Mouse (Mus musculus) hindbrain, embryonic 14.5 days (tissue): Measurements from ENCODE around the gene AI987944. TPM values are rescaled to one million over a fixed set of nuclear protein-coding genes. Genes with fewer than 3 reads are reported as not detected.
A peak's percentile ranks its signal among the peaks of the same experiment; 100 is the strongest.

Experiments used
- ATAC-seq: fragments of 200-750 bp; cut with Nextera tagmentation; 2 replicates; pipeline ENCODE4 v1.8.0; 2017; ENCODE audit warnings: moderate number of reproducible peaks, mild to moderate bottlenecking, moderate TSS enrichment, moderate library complexity; ENCODE audit not compliant: low FRiP score
- DNase-seq: peaks from one replicate; pipeline ENCODE4 v3.0.0-alpha.2; 2015; ENCODE audit warnings: low spot score
- H3K27ac ChIP-seq: fragments of 300-500 bp; sonication (generic); 2 replicates; pipeline ENCODE4 v1.5.1; 2014; ENCODE audit warnings: mild to moderate bottlenecking, moderate library complexity
- H3K27me3 ChIP-seq: fragments of 300-500 bp; sonication (generic); 2 replicates; pipeline ENCODE4 v1.6.1; 2014; ENCODE audit warnings: mild to moderate bottlenecking, low read length, mixed read lengths; ENCODE audit not compliant: control insufficient read depth, insufficient read depth
- H3K36me3 ChIP-seq: fragments of 300-500 bp; sonication (generic); replicated peaks from 2 replicates; pipeline ENCODE4 v1.6.1; 2014; ENCODE audit not compliant: control insufficient read depth, insufficient read depth
- H3K4me1 ChIP-seq: fragments of 300-500 bp; sonication (generic); replicated peaks from 2 replicates; pipeline ENCODE4 v1.6.1; 2014; ENCODE audit warnings: antibody characterized with exemption, low read length, mixed read lengths; ENCODE audit not compliant: control insufficient read depth, insufficient read depth
- H3K4me2 ChIP-seq: fragments of 300-500 bp; sonication (generic); replicated peaks from 2 replicates; pipeline ENCODE4 v1.6.1; 2014; ENCODE audit warnings: mild to moderate bottlenecking, moderate library complexity
- H3K4me3 ChIP-seq: fragments of 300-500 bp; sonication (generic); replicated peaks from 2 replicates; pipeline ENCODE4 v1.5.1; 2014; ENCODE audit warnings: mild to moderate bottlenecking, low read length
- H3K9ac ChIP-seq: fragments of 300-500 bp; sonication (generic); 2 replicates; pipeline ENCODE4 v1.6.1; 2014
- H3K9me3 ChIP-seq: fragments of 300-500 bp; sonication (generic); 2 replicates; pipeline ENCODE4 v1.6.1; 2016; ENCODE audit warnings: low read length; ENCODE audit not compliant: control insufficient read depth
- WGBS: fragments of 180-500 bp; shearing (Covaris S2); extraction: QIAGEN DNeasy Blood & Tissue Kit; methylation state at CpG from one replicate; pipeline ENCODE4 v1.1.7; 2014; 5-methylcytosine and 5-hydroxymethylcytosine counted together
- polyA plus RNA-seq: library from polyadenylated mRNA; unstranded; fragments of >200 nt; fragmentation: Nextera tagmentation; extraction: Ambion mirVana; gene quantifications from 2 replicates; pipeline ENCODE4 v1.2.1, GENCODE M21; 2014

Gene AI987944
- polyA plus RNA-seq = 8.7 and 9.6 TPM in 2 replicates

DNA sequence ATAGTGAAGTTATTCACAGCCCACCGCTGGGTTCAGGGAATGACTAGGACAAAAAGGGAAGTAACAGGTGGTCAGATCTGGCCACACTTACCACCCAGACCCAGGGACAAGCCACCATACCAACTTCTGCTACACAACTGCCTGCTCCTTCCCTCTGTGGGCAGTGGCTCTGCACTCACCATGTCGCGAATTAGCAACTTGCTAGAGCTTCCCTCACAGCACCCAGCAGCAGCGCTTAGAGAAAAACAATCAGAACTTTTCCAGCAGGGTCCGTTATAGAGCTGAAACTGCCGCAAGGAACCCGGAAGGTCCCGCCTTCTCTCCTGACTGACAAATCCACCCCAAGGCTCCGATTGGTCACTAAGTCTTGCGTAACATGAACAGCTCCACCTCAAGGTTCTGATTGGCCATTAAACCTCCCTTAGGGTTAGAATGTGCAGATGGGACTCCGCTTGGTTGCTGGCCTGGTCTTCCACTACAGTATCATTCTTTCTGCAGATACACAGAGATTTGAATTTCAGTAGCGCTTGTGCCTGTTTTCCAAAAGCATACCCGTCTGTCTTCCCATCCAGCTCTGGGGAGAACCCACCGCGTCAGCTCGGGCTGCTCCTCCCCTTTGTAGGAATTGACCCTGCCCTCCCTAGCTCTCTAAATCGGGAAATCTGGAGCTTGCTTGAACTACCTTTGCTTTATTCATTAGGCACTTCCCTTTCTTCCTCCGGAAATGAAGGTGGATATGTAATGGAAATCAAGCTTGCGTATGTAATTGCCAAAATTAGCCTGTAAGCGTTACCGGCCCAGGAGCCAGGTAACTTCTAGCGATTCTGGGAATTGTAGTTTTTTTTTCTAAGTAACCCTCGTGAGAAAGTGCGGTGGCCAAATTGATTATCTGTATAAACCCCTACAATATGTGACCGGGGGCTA, at the start of gene AI987944:
Gene AI987944 (minus strand): TSS at position 332 of the 924 bp plus-strand sequence.
- DNase-seq = peak; percentile 91
- H3K27me3 ChIP-seq = no peaks in the 10 kb centered on the region
- ATAC-seq = peak; percentile 99
- peak within 1 kb of the TSS; percentile 56 for H3K4me2 ChIP-seq
- H3K4me3 ChIP-seq = peak within 1 kb of the TSS; percentile 66
- no peaks in the 10 kb centered on the region for H3K36me3 ChIP-seq
- H3K4me1 ChIP-seq = no peaks in the 10 kb centered on the region
- under 1% methylated on average over 25 of the region's 25 CpGs for WGBS
- no peaks in the 10 kb centered on the region for H3K9me3 ChIP-seq
- peak within 1 kb of the TSS; percentile 70 for H3K9ac ChIP-seq
- peak within 1 kb of the TSS; percentile 95 for H3K27ac ChIP-seq

GRCm38 (mm10) chr7:41394130-41394529, 951 bp upstream of the AI987944 start:
- WGBS = 72% methylated on average over 4 of the region's 4 CpGs
- no peak overlapping the region for H3K9ac ChIP-seq
- H3K9me3 ChIP-seq = no peaks in the 10 kb centered on the region
- no peaks in the 10 kb centered on the region for H3K4me1 ChIP-seq
- 0 out of 2 replicates have a peak overlapping the region, but pooled peaks have one; percentile 14 for H3K4me3 ChIP-seq
- no peaks in the 10 kb centered on the region for H3K36me3 ChIP-seq
- peak overlapping the region; percentile 23; the same call in 1 of the 2 replicates for H3K4me2 ChIP-seq
- DNase-seq (no peak), ATAC-seq (no peak)
- H3K27ac ChIP-seq = no peak overlapping the region
- H3K27me3 ChIP-seq = no peaks in the 10 kb centered on the region

Other genes starting within 250 kb of the AI987944 start
- gene Gm5592, start 239.5 kb downstream of the AI987944 start, polyA plus RNA-seq = not detected in 2 replicates
- 0.51 and 0.68 TPM in 2 replicates for gene Vmn2r57, start 55.3 kb upstream of the AI987944 start, polyA plus RNA-seq
- 0.16 and 0.17 TPM in 2 replicates for gene Gm20449, start 106.0 kb upstream of the AI987944 start, polyA plus RNA-seq
- 3.6 and 5.4 TPM in 2 replicates for gene AW146154, start 106.5 kb upstream of the AI987944 start, polyA plus RNA-seq
- not detected in 2 replicates for gene Gm6871, start 180.3 kb upstream of the AI987944 start, polyA plus RNA-seq
- 17.1 and 20.8 TPM in 2 replicates for gene 2610021A01Rik, start 205.9 kb upstream of the AI987944 start, polyA plus RNA-seq
- gene Zfp788, start 239.8 kb upstream of the AI987944 start, polyA plus RNA-seq = 29.2 and 31.8 TPM in 2 replicates